Mouse (Mus musculus) limb, embryonic 14.5 days (tissue): ENCODE data around the gene Flot1. TPM values are rescaled to one million over a fixed set of nuclear protein-coding genes. Genes with fewer than 3 reads are reported as not detected.

Experiments
- ATAC-seq: fragments of 200-750 bp; cut with Nextera tagmentation; 2 replicates; pipeline ENCODE4 v1.8.0; 2017; ENCODE audit warnings: low read depth, moderate number of reproducible peaks, moderate TSS enrichment; ENCODE audit not compliant: low FRiP score
- DNase-seq: peaks from one replicate; pipeline ENCODE4 v3.0.0-alpha.2; 2015; ENCODE audit warnings: low spot score
- H3K27ac ChIP-seq: fragments of 300-500 bp; sonication (generic); replicated peaks from 2 replicates; pipeline ENCODE4 v1.5.1; 2014; ENCODE audit warnings: low read depth, mild to moderate bottlenecking, low read length, moderate library complexity, mixed read lengths
- H3K27me3 ChIP-seq: fragments of 300-500 bp; sonication (generic); 2 replicates; pipeline ENCODE4 v1.6.1; 2014; ENCODE audit warnings: low read length, mixed read lengths; ENCODE audit not compliant: control insufficient read depth, insufficient read depth
- H3K36me3 ChIP-seq: fragments of 300-500 bp; sonication (generic); 2 replicates; pipeline ENCODE4 v1.6.1; 2014; ENCODE audit warnings: mild to moderate bottlenecking, low read length, moderate library complexity, mixed read lengths; ENCODE audit not compliant: control insufficient read depth, insufficient read depth
- H3K4me1 ChIP-seq: fragments of 300-500 bp; sonication (generic); 2 replicates; pipeline ENCODE4 v1.6.1; 2014; ENCODE audit warnings: antibody characterized with exemption, low read length, mixed read lengths; ENCODE audit not compliant: control insufficient read depth, insufficient read depth
- H3K4me2 ChIP-seq: fragments of 300-500 bp; sonication (generic); replicated peaks from 2 replicates; pipeline ENCODE4 v1.6.1; 2014; ENCODE audit warnings: low read depth, mild to moderate bottlenecking, low read length, moderate library complexity; ENCODE audit not compliant: severe bottlenecking
- H3K4me3 ChIP-seq: fragments of 300-500 bp; sonication (generic); replicated peaks from 2 replicates; pipeline ENCODE4 v1.5.1; 2014; ENCODE audit warnings: low read length
- H3K9ac ChIP-seq: fragments of 300-500 bp; sonication (generic); 2 replicates; pipeline ENCODE4 v1.6.1; 2014; ENCODE audit warnings: mild to moderate bottlenecking, low read depth, low read length, moderate library complexity; ENCODE audit not compliant: severe bottlenecking
- H3K9me3 ChIP-seq: fragments of 300-500 bp; sonication (generic); 2 replicates; pipeline ENCODE4 v1.6.1; 2016; ENCODE audit warnings: low read length; ENCODE audit not compliant: control insufficient read depth
- POLR2A ChIP-seq: fragments of 200-500 bp; IDR thresholded peaks from 2 replicates; pipeline ENCODE4 v1.8.0; 2012; ENCODE audit warnings: inconsistent platforms, mild to moderate bottlenecking, moderate library complexity, borderline replicate concordance; ENCODE audit not compliant: insufficient read depth, insufficient read length; ENCODE audit errors: extremely low read depth
- WGBS: fragments of 180-500 bp; shearing (Covaris S2); extraction: QIAGEN DNeasy Blood & Tissue Kit; methylation state at CpG from one replicate; pipeline ENCODE4 v1.1.7; 2014; 5-methylcytosine and 5-hydroxymethylcytosine counted together
- polyA plus RNA-seq, 2 experiments: library from polyadenylated mRNA; depleted of rRNA in 1 of 2; stranded (reverse) in 1 of 2; unstranded in 1 of 2; fragments of >200 nt; fragmentation: Nextera tagmentation in 1 of 2; extraction: Ambion mirVana in 1 of 2; gene quantifications; 2 replicates each; pipeline versions ENCODE4 v1.2.1 to v1.2.3; 2012 to 2014

The Flot1 gene
- polyA plus RNA-seq, 2 experiments: 47.2 to 66.3 TPM

DNA sequence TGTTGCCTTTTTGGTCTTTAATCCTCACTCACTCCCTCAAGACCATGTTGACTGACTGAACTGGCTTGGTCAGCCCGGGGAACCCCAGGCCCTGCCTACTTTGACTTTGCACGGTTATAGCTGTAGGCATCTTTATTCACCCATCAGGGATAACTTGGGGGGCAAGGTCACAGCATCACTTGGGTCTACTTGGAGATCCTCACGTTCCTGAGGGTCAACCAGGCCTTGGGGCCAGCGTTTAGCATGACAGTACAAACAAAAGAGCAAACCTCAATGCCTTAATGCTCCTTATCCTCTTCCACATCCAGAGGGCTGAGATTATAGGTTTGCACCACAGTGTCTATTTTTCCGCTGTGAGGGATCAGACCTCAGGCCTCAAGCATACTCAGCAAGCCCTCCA is 10.7 kb upstream of the Flot1 start:
- 81% methylated on average over 5 of the region's 5 CpGs for WGBS
- H3K4me1 ChIP-seq: peaks cover 27% of the 10 kb centered on the region
- no peak overlapping the region for H3K4me2 ChIP-seq
- ATAC-seq: no peak
- H3K36me3 ChIP-seq: no peaks in the 10 kb centered on the region
- H3K27me3 ChIP-seq: no peaks in the 10 kb centered on the region
- no peak for DNase-seq
- no peaks in the 10 kb centered on the region for H3K9me3 ChIP-seq
- H3K9ac ChIP-seq: no peak overlapping the region
- H3K27ac ChIP-seq: peak overlapping the region; percentile 75; the same call in 1 of the 2 replicates
- TF ChIP-seq POLR2A: no peak
- H3K4me3 ChIP-seq: no peak overlapping the region

- ATAC-seq (no peak; the same call in 1 of the 2 replicates), DNase-seq (no peak)
- WGBS: 61% methylated on average over 6 of the region's 6 CpGs
- Histone ChIP-seq H3K4me2 (no peak overlapping the region), H3K4me3 (no peak overlapping the region), H3K27ac (peak overlapping the region; percentile 75), H3K4me1 (peaks cover 27% of the 10 kb centered on the region), H3K36me3 (no peaks in the 10 kb centered on the region), H3K27me3 (no peaks in the 10 kb centered on the region), H3K9me3 (no peaks in the 10 kb centered on the region), H3K9ac (no peak overlapping the region)
- TF ChIP-seq POLR2A: no peak
Observed at GRCm38 (mm10) chr17:35812736-35813135, 10.3 kb upstream of the Flot1 start.

DNA sequence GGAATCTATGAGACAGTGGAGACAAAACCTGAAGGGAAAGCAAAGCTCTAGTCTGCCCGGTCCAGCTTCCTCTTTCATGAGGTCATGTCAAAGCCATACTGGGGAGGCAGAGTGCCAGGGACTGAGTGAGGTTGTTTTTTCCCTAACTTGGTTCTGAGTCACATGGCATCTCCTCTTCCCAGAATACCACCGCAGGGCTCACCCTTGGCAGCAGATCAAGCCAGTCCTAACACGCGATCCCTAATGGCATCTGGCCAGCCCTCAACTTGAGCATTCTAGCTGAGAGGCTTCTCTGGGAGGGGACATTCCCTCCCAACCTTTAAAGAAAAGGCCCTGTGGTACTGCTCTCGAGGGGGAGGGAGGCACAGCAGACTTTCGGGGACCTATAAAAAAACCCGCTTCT is 9.8 kb upstream of the Flot1 start:
- H3K4me1 ChIP-seq: peaks cover 27% of the 10 kb centered on the region
- H3K4me3 ChIP-seq: no peak overlapping the region
- WGBS: 17% methylated on average over 7 of the region's 7 CpGs
- no peaks in the 10 kb centered on the region for H3K9me3 ChIP-seq
- no peaks in the 10 kb centered on the region for H3K27me3 ChIP-seq
- TF ChIP-seq POLR2A: no peak
- peak; percentile 84 for ATAC-seq
- H3K27ac ChIP-seq: peak overlapping the region; percentile 75
- H3K9ac ChIP-seq: peak overlapping the region; percentile 14; the same call in 1 of the 2 replicates
- H3K4me2 ChIP-seq: no peak overlapping the region
- no peaks in the 10 kb centered on the region for H3K36me3 ChIP-seq
- peak; percentile 94 for DNase-seq

GRCm38 (mm10) chr17:35813653-35814052 is 9.4 kb upstream of the Flot1 start:
- Histone ChIP-seq H3K4me1 (peaks cover 27% of the 10 kb centered on the region), H3K4me2 (no peak overlapping the region), H3K4me3 (no peak overlapping the region), H3K9me3 (no peaks in the 10 kb centered on the region), H3K27ac (peak overlapping the region; percentile 75), H3K27me3 (no peaks in the 10 kb centered on the region), H3K36me3 (no peaks in the 10 kb centered on the region), H3K9ac (peak overlapping the region; percentile 14; the same call in 1 of the 2 replicates)
- ATAC-seq (no peak), DNase-seq (no peak)
- WGBS: 63% methylated on average over 7 of the region's 7 CpGs
- TF ChIP-seq POLR2A: no peak

GRCm38 (mm10) chr17:35814678-35815077 is 8.4 kb upstream of the Flot1 start:
- H3K27ac ChIP-seq: no peak overlapping the region
- H3K4me1 ChIP-seq: peaks cover 27% of the 10 kb centered on the region
- WGBS: 49% methylated on average over 6 of the region's 6 CpGs

GRCm38 (mm10) chr17:35815836-35816235 is 7.2 kb upstream of the Flot1 start:
- no peaks in the 10 kb centered on the region for H3K27me3 ChIP-seq
- no peak overlapping the region for H3K9ac ChIP-seq
- no peak for TF ChIP-seq POLR2A
- peaks cover 28% of the 10 kb centered on the region for H3K4me1 ChIP-seq
- no peaks in the 10 kb centered on the region for H3K36me3 ChIP-seq
- no peak overlapping the region for H3K27ac ChIP-seq
- DNase-seq: no peak
- H3K4me3 ChIP-seq: no peak overlapping the region
- no peak for ATAC-seq
- no peaks in the 10 kb centered on the region for H3K9me3 ChIP-seq
- WGBS: 41% methylated on average over 7 of the region's 7 CpGs
- no peak overlapping the region for H3K4me2 ChIP-seq

More at GRCm38 (mm10) chr17:35814678-35815077, 8.4 kb upstream of the Flot1 start:
- Histone ChIP-seq H3K4me2 (no peak overlapping the region), H3K27me3 (no peaks in the 10 kb centered on the region), H3K4me3 (no peak overlapping the region), H3K9ac (no peak overlapping the region), H3K9me3 (no peaks in the 10 kb centered on the region), H3K36me3 (no peaks in the 10 kb centered on the region)
- DNase-seq: no peak
- no peak for TF ChIP-seq POLR2A
- ATAC-seq: no peak
